Mouse (Mus musculus) thymus, postnatal 10 days (tissue): ENCODE data around the gene Dnase2a.

ENCODE experiments used
- DNase-seq, 2 experiments: peaks; one replicate each; pipeline ENCODE4 v3.0.0; 2021; ENCODE audit warnings: low spot score in 2 of 2

Gene Dnase2a

DNA sequence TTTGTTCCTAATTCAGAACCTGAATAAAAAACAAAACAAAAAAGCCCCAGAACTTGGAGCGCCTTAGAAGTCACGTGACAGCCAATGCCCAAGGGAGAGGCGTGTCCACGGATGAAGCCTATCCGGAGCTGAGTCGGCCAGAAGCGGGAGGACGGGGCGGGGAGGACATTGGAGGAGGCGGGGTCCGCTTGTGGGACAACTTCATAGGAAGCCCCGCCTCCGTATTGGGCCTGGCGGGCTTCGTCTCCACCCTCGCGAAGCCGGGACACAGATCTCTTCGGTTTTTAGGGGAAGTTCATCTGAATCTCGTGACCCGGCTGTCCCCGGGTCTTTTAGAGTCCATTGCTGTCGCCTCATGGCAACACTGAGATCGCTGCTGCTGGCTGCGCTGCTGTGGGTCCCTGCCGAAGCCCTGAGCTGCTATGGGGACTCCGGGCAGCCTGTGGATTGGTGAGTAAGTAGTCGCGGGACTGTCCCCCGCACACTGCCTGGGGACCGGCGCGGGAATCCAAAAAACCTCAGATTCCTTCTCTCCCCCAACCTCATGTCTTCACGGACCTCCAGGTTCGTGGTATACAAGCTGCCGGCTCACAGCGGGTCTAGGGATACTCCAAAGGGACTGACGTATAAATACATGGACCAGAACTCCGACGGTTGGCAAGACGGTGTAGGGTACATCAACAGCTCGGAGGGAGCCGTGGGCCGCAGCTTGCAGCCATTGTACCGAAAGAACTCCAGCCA is at the start of gene Dnase2a:
Dnase2a (plus strand) TSS at position 140 of the 741 bp plus-strand sequence.
- DNase-seq = peak; percentile 58 to 68

GRCm38 (mm10) chr8:84871376-84872308 is 36.7 kb upstream of the Dnase2a start, which contains the start of gene Syce2:
Syce2 (plus strand) TSS chr8:84872111.
- DNase-seq = peak; percentile 76 to 87

GRCm38 (mm10) chr8:84872309-84872965 is 35.9 kb upstream of the Dnase2a start:
- peak in 1 of 2 experiments; percentile 26 for DNase-seq

DNA sequence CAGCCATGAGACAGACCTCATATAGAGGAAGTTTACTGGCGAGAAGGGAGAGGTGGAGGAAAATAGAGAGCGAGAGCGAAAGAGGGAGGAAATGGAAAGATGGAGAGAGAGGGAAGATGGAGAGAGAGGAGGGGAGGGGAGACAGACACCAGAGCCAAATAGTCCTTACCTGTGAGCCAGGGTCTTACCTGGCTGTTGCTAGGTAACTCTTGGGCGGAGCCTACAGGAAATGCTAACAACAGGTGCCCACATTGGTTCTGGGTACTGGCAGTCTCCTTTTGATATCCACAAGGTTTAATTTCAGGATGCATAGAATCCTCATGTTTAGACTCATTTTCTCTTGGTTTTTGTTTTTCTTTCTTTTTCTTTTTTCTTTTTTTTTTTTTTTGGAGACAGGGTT is 35.3 kb upstream of the Dnase2a start:
- DNase-seq = no peak

GRCm38 (mm10) chr8:84874339-84874738 is 34.0 kb upstream of the Dnase2a start:
- DNase-seq = no peak

GRCm38 (mm10) chr8:84877297-84878035 is 30.9 kb upstream of the Dnase2a start:
- no peak for DNase-seq

DNA sequence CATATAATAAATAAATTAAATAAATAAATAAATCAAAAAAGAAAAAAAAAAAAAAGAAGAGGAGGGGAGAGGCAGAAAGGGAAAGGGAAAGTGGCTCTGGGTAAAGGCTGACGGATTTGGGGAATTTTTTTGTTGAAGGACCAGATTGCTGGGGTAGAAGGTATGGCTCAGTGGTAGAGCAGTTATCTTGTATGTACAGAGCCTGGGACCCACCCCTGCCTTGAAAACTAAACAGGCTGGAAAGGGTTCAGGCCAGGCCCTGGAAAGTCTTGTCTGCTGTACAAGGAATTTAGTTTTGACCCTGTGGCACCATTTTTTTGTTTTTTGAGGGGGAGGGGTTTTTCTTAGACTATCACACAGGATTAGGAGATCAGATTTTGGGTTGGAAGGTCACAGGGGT is 29.4 kb upstream of the Dnase2a start:
- no peak for DNase-seq

DNA sequence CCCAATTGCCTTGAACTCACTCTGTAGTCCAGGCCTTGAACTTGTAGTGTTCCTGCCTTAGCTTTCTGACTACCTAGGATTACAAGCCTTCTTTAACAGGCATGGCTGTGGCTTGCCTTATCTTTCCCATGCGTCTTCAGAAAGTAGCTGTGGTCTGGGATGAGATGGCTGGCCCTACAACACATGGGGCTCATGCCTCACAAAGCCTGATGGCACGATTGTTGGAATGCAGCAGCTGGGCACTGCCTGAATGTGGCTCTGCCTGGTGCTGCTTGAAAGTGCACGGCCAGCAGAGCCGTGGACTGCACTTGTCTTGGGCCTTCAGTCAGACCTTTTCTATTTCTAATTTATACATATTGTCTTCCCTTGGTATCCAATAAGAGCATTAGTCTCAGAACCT is 23.6 kb upstream of the Dnase2a start:
- no peak for DNase-seq

DNA sequence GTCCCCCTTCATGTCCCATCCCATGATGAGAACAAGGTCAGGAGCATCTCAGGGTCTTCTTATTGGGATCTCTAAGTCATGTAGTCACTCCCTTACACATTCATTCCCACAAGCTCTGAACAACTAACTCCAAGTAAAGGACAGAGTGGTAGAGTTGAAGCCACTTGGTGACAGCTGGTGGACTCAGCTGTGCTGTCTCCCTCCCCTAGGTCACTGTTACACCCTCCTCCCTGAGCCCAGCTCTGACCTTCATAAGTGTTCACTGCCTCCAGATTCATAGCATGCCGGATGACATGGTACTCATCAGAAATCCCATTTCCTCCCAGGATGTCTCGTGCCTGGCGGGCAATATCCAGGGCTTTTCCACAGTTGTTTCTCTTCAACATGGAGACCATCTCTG is 20.1 kb upstream of the Dnase2a start:
- DNase-seq = no peak

GRCm38 (mm10) chr8:84889141-84889540 is 19.2 kb upstream of the Dnase2a start:
- DNase-seq = no peak

- DNase-seq = no peak
Observed at GRCm38 (mm10) chr8:84892993-84893708, 15.2 kb upstream of the Dnase2a start.

DNA sequence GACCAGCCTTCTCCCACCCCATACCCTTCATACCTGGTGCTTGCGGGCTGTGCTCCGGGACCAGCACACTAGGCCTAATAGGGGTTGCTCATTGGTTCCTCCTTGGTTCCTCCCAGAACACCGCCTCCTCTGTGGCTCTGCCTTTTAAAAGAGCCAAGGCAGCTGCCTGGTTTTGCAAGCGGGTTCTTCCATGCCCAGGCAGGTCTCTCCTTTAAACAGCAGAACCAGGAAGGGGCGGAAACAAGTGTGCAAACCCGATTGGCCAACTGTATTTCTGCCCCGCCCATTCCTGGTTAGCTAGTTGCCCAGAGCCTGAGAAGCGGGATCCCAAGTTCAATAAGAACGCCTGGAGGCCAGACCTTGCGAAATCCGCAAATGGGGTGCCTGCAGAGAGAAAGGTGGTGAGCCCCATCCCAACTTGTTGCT is 14.6 kb upstream of the Dnase2a start, which contains the start of gene Gcdh:
Gcdh (minus strand) TSS at position 213 of the 426 bp plus-strand sequence.
- peak; percentile 80 to 82 for DNase-seq

DNA sequence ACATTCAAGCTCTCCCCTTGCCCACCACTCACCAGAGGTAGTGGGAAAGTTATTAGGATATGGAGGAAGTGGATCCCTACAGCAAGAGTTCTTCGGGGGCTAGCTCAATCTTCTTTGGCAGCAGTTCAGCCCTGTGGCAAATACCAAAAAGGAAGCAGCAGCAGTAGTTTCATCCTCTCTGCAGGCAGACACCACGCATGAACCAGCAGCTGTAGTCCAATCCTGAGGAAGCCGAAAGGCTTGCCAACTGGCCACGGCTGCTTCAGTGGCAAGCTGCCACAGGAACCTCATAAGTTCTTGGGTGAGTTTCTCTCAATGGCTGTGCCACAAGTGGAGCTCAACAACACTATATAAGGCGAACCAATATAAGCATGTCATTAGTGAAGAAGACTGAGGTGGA is 12.4 kb upstream of the Dnase2a start:
- DNase-seq = no peak

DNA sequence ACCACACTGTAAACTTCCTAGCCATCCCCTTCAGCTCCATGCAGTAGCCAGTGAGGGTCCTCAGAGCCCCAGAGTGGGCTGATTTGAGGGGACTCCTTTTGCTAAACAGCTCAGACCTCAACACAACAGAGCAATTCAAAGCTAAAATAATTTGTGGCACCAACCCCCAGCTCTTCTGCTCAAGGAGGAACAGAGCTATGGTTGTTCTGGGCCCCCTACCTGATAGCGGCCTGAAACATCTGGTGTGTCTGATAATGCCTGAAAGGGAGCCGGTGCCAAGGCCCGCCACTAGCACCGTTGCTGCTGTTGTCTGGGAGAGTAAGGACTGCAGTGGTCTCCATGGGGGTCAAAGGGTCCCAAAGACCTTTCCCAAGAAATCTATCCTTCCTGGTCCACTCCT is 7.3 kb upstream of the Dnase2a start:
- DNase-seq = no peak

- DNase-seq = no peak
Observed at GRCm38 (mm10) chr8:84901752-84902151, 6.6 kb upstream of the Dnase2a start, which contains the start of gene Klf1. Klf1 (plus strand) TSS chr8:84901928.

GRCm38 (mm10) chr8:84902367-84902919 is 5.9 kb upstream of the Dnase2a start:
- peak; percentile 15 to 31 for DNase-seq

GRCm38 (mm10) chr8:84902920-84903661 is 5.3 kb upstream of the Dnase2a start:
- DNase-seq = peak; percentile 92 to 98

DNA sequence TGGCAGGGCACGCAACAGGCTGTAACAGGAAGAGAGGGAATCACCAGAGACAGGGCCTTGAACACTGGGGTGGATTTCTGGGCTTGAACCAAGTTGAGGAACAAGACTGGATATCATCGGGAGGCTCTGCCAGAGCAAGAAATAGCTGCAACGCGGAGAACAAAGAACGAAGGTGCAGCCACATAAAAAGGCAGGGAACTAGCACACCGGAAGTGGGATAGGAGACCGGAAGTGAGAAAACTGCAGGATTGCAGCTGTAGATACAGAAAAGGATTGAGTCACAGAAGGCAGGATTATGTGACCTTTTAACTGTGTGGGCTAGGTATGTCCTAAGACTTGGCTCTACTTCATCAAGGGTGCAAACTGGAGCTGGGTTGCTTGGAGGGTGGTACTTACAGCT is 4.0 kb upstream of the Dnase2a start:
- peak in 1 of 2 experiments; percentile 9 for DNase-seq

DNA sequence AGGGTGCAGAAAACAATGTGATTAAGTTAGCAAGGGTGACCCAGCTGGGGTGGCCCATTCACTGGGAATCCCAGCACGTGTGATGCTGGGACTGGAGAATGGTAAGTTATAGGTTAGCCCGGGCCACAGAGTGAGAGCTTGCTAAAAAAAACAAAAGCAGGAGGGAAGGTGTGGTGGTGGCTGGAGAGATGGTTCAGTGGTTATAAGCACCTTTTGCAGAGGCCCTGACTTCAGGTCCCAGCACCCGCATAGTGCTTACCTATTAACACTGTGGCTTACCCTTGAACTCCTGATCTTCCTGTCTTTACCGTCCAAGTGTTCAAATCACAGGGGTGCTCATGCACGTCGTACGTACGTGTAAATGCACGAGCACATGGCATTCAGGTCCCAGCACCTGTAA is 1.3 kb upstream of the Dnase2a start:
- DNase-seq = no peak
